Mouse (Mus musculus) c-Kit-positive CD71-negative TER-119-negative erythroid progenitor cells, embryonic 14.5 days (primary cell): Measurements from ENCODE around the gene Gm13090.

ENCODE experiments used
- DNase-seq: peaks from one replicate; pipeline ENCODE4 v3.0.0-alpha.2; 2013; ENCODE audit warnings: low read depth

Gene Gm13090

DNA sequence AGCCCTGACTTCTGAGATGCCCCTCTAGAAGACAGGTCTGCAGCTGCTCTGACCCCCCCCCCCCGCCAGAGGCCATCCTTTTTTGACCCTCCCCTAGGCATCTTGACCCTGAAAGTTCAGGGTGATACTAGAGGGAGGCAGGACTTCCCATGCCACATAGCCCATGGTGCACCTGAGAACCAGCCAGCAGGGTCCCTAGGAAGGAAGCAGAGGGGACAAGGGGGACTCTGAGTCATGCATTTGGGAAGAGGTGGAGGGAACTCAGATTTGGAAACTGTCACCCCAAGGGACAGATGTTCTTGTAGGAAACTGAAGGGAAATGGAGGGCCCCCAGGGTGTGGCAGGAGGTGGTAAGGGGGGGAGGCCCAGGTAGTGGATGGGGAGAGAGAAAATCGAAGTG, 49.2 kb downstream of the Gm13090 start:
- no peak for DNase-seq

- DNase-seq: peak; percentile 36
Measured at GRCm38 (mm10) chr4:151139053-151139840, 49.9 kb downstream of the Gm13090 start.

GRCm38 (mm10) chr4:151140368-151140982, 51.1 kb downstream of the Gm13090 start:
- DNase-seq: no peak
